Mouse (Mus musculus) G1E-ER4 (cell line): ENCODE data around the gene Cltc. TPM values are rescaled to one million over a fixed set of nuclear protein-coding genes. Genes with fewer than 3 reads are reported as not detected.

Source experiments
- GATA1 ChIP-seq: IDR thresholded peaks from one replicate; pipeline ENCODE4 v1.8.0; 2012; ENCODE audit warnings: low read length, inconsistent platforms
- polyA plus RNA-seq: library from polyadenylated mRNA; stranded (reverse); fragments of >175 nt; gene quantifications from 2 replicates; pipeline ENCODE4 v1.2.3, GENCODE M21; 2012

Gene Cltc
- polyA plus RNA-seq, 1 experiment = 86.5 TPM

GRCm38 (mm10) chr11:86701151-86701550 is 56.2 kb downstream of the Cltc start:
- no peak for TF ChIP-seq GATA1

- no peak for TF ChIP-seq GATA1
Observed at GRCm38 (mm10) chr11:86695461-86695860, 61.9 kb downstream of the Cltc start.

GRCm38 (mm10) chr11:86692546-86692945 is 64.8 kb downstream of the Cltc start:
- TF ChIP-seq GATA1 = no peak

GRCm38 (mm10) chr11:86691956-86692355 is 65.4 kb downstream of the Cltc start:
- TF ChIP-seq GATA1 = no peak

DNA sequence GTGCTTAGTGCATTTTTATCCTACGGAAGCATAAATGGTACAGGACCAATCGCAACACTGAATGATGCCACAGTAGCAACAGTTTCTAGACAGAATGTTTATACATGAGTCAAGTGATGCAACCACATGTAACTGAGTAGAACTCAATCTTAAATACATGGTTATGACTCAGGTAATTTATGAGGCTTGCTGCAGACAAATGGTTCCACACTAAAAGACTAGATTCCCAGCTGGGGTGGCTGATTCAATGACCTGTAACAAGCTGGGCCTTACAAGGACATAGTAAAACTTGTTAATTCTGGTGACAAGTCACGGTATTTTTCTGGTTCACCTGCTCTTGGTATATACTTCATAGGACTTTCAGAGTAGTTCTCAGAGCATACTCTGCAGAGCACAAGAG is 65.9 kb downstream of the Cltc start:
- TF ChIP-seq GATA1 = no peak

GRCm38 (mm10) chr11:86690383-86690782 is 67.0 kb downstream of the Cltc start:
- no peak for TF ChIP-seq GATA1

GRCm38 (mm10) chr11:86685366-86685765 is 72.0 kb downstream of the Cltc start:
- no peak for TF ChIP-seq GATA1

GRCm38 (mm10) chr11:86684126-86685012 is 73.0 kb downstream of the Cltc start:
- TF ChIP-seq GATA1 = no peak

GRCm38 (mm10) chr11:86683395-86684125 is 73.8 kb downstream of the Cltc start, which contains the start of the genes Vmp1 and Ptrh2:
Gene Vmp1 (minus strand): TSS chr11:86683836.
Gene Ptrh2 (plus strand): TSS chr11:86683985.
- no peak for TF ChIP-seq GATA1

DNA sequence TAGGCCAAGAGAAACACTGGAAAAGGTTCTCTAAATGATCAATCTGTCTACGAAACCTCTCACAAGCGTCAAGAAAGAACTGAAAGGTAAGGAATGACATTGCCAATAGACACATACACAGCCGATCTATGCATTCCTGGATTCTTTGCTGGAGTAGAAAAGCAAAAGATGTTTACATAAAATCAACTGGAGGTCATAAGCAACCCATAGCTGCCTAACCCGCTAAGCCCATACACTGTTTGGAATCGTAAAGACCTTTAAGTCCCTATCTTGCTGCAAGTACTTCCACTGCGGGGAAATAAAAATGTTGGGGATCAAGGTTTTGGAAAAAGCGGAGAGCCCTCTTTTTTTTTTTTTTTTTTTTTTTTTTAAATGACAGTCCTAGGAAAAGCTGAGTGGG is 74.5 kb downstream of the Cltc start:
- no peak for TF ChIP-seq GATA1

DNA sequence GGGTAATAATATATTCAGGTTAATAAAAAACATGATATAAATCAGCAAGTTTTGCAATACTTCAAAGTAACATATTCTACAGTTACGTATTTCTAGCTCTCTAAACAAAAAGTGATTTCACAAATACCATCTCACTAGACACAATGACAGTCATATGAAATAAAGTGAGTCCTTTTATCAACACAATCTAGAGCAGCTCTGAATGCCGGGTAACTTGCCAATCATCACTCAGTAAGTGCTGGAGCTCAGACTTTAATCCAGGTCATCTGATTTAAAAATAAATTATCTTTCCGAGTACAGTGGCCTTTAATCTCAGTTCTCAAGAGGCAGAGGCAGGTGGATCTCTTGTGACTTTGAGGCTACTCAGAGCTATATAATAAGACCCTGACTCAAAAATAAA is 75.9 kb downstream of the Cltc start:
- TF ChIP-seq GATA1 = no peak

GRCm38 (mm10) chr11:86680729-86681128 is 76.6 kb downstream of the Cltc start:
- TF ChIP-seq GATA1 = no peak

- TF ChIP-seq GATA1 = no peak
Observed at GRCm38 (mm10) chr11:86678957-86679356, 78.4 kb downstream of the Cltc start.

DNA sequence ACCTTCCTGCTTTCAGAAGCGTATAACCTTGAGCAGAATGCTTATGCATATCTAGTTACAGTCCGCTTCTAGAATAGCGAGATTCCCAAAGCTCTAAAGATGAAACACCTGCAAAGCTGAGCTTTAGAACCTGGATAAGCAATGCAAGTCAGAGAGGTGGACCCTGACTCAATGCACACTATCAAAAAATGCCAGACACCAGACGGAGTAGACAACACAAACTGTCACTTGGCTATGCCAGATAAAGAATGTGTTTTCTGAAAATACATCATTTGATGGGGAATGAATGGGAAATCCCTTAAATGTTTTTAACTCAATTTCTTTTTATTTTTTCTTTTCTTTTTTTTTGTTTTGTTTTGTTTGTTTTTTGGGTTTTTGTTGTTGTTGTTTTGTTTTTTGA is 81.8 kb downstream of the Cltc start:
- TF ChIP-seq GATA1 = no peak

- TF ChIP-seq GATA1 = no peak
Observed at GRCm38 (mm10) chr11:86672772-86673171, 84.6 kb downstream of the Cltc start.

- no peak for TF ChIP-seq GATA1
Observed at GRCm38 (mm10) chr11:86671041-86671675, 86.2 kb downstream of the Cltc start.
